ENCODE assay signal across 17 mouse cellular contexts in genomic region chr9:63923190-63923717, GRCm38 (mm10).
DNase-seq lines count a peak whose midpoint lies in the region; ATAC-seq lines count a peak whose summit lies in the region.
"Had no signal": no experiment of that assay in that cellular context is flagged by ENCODE, and none has a peak within 500 bp of the region (broad histone marks: within the 10 kb centered on the region; RNA-seq: fewer than 3 reads in every experiment).

No protein-coding gene starts in this region.

- no peak overlapping the region for H3K4me2 ChIP-seq in embryonic facial prominence, embryonic 13.5 days
- no peak overlapping the region for H3K4me2 ChIP-seq in midbrain, embryonic 12.5 days (replicated peaks)
- no peak overlapping the region for H3K4me2 ChIP-seq in midbrain, embryonic 11.5 days
- H3K4me2 ChIP-seq in embryonic facial prominence, embryonic 14.5 days (ENCODE audit: low read depth, low read length) = no peak overlapping the region
- H3K4me2 ChIP-seq: embryonic facial prominence, embryonic 12.5 days; hindbrain, embryonic 12.5 days; lung, embryonic 15.5 days; stomach, embryonic 15.5 days had no signal

- H3K9me3 ChIP-seq in embryonic facial prominence, embryonic 13.5 days = no peaks in the 10 kb centered on the region
- no peaks in the 10 kb centered on the region for H3K9me3 ChIP-seq in embryonic facial prominence, embryonic 10.5 days
- no peaks in the 10 kb centered on the region for H3K9me3 ChIP-seq in midbrain, embryonic 12.5 days
- no peaks in the 10 kb centered on the region for H3K9me3 ChIP-seq in midbrain, embryonic 11.5 days (ENCODE audit: control insufficient read depth, low read length)
- no peaks in the 10 kb centered on the region for H3K9me3 ChIP-seq in embryonic facial prominence, embryonic 14.5 days (ENCODE audit: control insufficient read depth, low read length)
- H3K9me3 ChIP-seq: G1E; hindbrain, embryonic 12.5 days; lung, embryonic 15.5 days; stomach, embryonic 15.5 days had no signal

- ATAC-seq in embryonic facial prominence, embryonic 13.5 days (ENCODE audit: insufficient number of reproducible peaks, insufficient read depth, low FRiP score, low TSS enrichment, low read depth) = no peak
- no peak for ATAC-seq in midbrain, embryonic 12.5 days (ENCODE audit: low FRiP score, low read depth)
- no peak for ATAC-seq in midbrain, embryonic 11.5 days (ENCODE audit: low FRiP score)
- no peak for ATAC-seq in embryonic facial prominence, embryonic 14.5 days (ENCODE audit: low read depth)
- ATAC-seq: intestine, postnatal 0 days had no signal

- WGBS in embryonic facial prominence, embryonic 13.5 days = 62% methylated on average over 9 of the region's 9 CpGs
- 79% methylated on average over 9 of the region's 9 CpGs for WGBS in embryonic facial prominence, embryonic 10.5 days
- WGBS in midbrain, embryonic 12.5 days = 65% methylated on average over 9 of the region's 9 CpGs
- WGBS in midbrain, embryonic 11.5 days = 77% methylated on average over 9 of the region's 9 CpGs
- WGBS in embryonic facial prominence, embryonic 14.5 days = 56% methylated on average over 9 of the region's 9 CpGs

- intact Hi-C loops in heart, postnatal 36 days (cut with DNase I) = no loop called here

- peaks cover 35% of the 10 kb centered on the region for H3K4me1 ChIP-seq in embryonic facial prominence, embryonic 13.5 days
- peaks cover 42% of the 10 kb centered on the region for H3K4me1 ChIP-seq in embryonic facial prominence, embryonic 10.5 days
- peaks cover 11% of the 10 kb centered on the region for H3K4me1 ChIP-seq in midbrain, embryonic 12.5 days
- peaks cover 7% of the 10 kb centered on the region for H3K4me1 ChIP-seq in midbrain, embryonic 11.5 days (ENCODE audit: control insufficient read depth, insufficient read depth, low read length)
- peaks cover 19% of the 10 kb centered on the region for H3K4me1 ChIP-seq in embryonic facial prominence, embryonic 14.5 days (ENCODE audit: control insufficient read depth, insufficient read depth, low read length)

- H3K4me3 ChIP-seq in embryonic facial prominence, embryonic 13.5 days = no peak overlapping the region
- H3K4me3 ChIP-seq in embryonic facial prominence, embryonic 10.5 days = no peak overlapping the region
- no peak overlapping the region for H3K4me3 ChIP-seq in midbrain, embryonic 12.5 days
- no peak overlapping the region for H3K4me3 ChIP-seq in midbrain, embryonic 11.5 days (ENCODE audit: low read depth, low read length)
- no peak overlapping the region for H3K4me3 ChIP-seq in embryonic facial prominence, embryonic 14.5 days (ENCODE audit: low read depth, low read length)
- H3K4me3 ChIP-seq: embryonic facial prominence, embryonic 12.5 days; hindbrain, embryonic 12.5 days; lung, embryonic 15.5 days; stomach, embryonic 15.5 days had no signal

- peak overlapping the region; percentile 11; the same call in 1 of the 2 replicates for H3K27ac ChIP-seq in embryonic facial prominence, embryonic 13.5 days
- H3K27ac ChIP-seq in embryonic facial prominence, embryonic 10.5 days (replicated peaks) = no peak overlapping the region
- no peak overlapping the region for H3K27ac ChIP-seq in midbrain, embryonic 12.5 days (replicated peaks)
- no peak overlapping the region for H3K27ac ChIP-seq in midbrain, embryonic 11.5 days (ENCODE audit: low read depth, low read length)
- H3K27ac ChIP-seq in embryonic facial prominence, embryonic 14.5 days (replicated peaks; ENCODE audit: low read depth, low read length) = no peak overlapping the region
- H3K27ac ChIP-seq: embryonic facial prominence, embryonic 12.5 days; hindbrain, embryonic 12.5 days; lung, embryonic 15.5 days; stomach, embryonic 15.5 days had no signal

- H3K9ac ChIP-seq in embryonic facial prominence, embryonic 13.5 days = no peak overlapping the region
- H3K9ac ChIP-seq in midbrain, embryonic 12.5 days (replicated peaks) = 0 out of 2 replicates have a peak overlapping the region, but pooled peaks have one; percentile 15
- H3K9ac ChIP-seq in midbrain, embryonic 11.5 days (ENCODE audit: low read length) = no peak overlapping the region
- no peak overlapping the region for H3K9ac ChIP-seq in embryonic facial prominence, embryonic 14.5 days (ENCODE audit: low read depth, low read length)
- H3K9ac ChIP-seq: embryonic facial prominence, embryonic 12.5 days; hindbrain, embryonic 12.5 days; lung, embryonic 15.5 days; stomach, embryonic 15.5 days had no signal

- no peaks in the 10 kb centered on the region for H3K36me3 ChIP-seq in embryonic facial prominence, embryonic 13.5 days
- H3K36me3 ChIP-seq in embryonic facial prominence, embryonic 10.5 days (replicated peaks) = no peaks in the 10 kb centered on the region
- H3K36me3 ChIP-seq in midbrain, embryonic 12.5 days = no peaks in the 10 kb centered on the region
- H3K36me3 ChIP-seq in midbrain, embryonic 11.5 days (ENCODE audit: control insufficient read depth, insufficient read depth, low read length) = no peaks in the 10 kb centered on the region
- H3K36me3 ChIP-seq in embryonic facial prominence, embryonic 14.5 days (ENCODE audit: control insufficient read depth, insufficient read depth, low read length) = no peaks in the 10 kb centered on the region
- H3K36me3 ChIP-seq: embryonic facial prominence, embryonic 12.5 days; G1E; hindbrain, embryonic 12.5 days; lung, embryonic 15.5 days; stomach, embryonic 15.5 days had no signal

- no peak for DNase-seq in embryonic facial prominence, embryonic 10.5 days (ENCODE audit: low spot score)
- DNase-seq in heart, postnatal 4 days = peak; percentile 23
- no peak for DNase-seq in heart, postnatal 36 days
- DNase-seq in midbrain, embryonic 11.5 days (ENCODE audit: low spot score, missing footprints) = no peak
- peak; percentile 44 for DNase-seq in embryonic facial prominence, embryonic 14.5 days (ENCODE audit: low spot score)
- no peak for DNase-seq in layer of hippocampus, adult 11-12 months (ENCODE audit: low spot score)
- DNase-seq: cerebellum, adult 9-11 months; liver; thymus, postnatal 14 days had no signal

- H3K27me3 ChIP-seq in embryonic facial prominence, embryonic 13.5 days = peaks cover 9% of the 10 kb centered on the region
- peaks cover 28% of the 10 kb centered on the region for H3K27me3 ChIP-seq in embryonic facial prominence, embryonic 10.5 days (replicated peaks; ENCODE audit: low read depth, poor library complexity, severe bottlenecking)
- H3K27me3 ChIP-seq in midbrain, embryonic 12.5 days = peaks cover 25% of the 10 kb centered on the region
- H3K27me3 ChIP-seq in midbrain, embryonic 11.5 days (ENCODE audit: control insufficient read depth, insufficient read depth, low read length) = no peaks in the 10 kb centered on the region; the same call in 1 of the 2 replicates
- no peaks in the 10 kb centered on the region; the same call in 1 of the 2 replicates for H3K27me3 ChIP-seq in embryonic facial prominence, embryonic 14.5 days (replicated peaks; ENCODE audit: control insufficient read depth, insufficient read depth, low read length)
- H3K27me3 ChIP-seq: lung, embryonic 15.5 days; stomach, embryonic 15.5 days had no signal

Comparison
In these comparisons a context has a peak if more than half of its experiments do, and no peak if none do; other contexts are left out.
1. DNase-seq: peak in heart, postnatal 4 days (single experiment) and embryonic facial prominence, embryonic 14.5 days (single experiment); none in embryonic facial prominence, embryonic 10.5 days (single experiment), heart, postnatal 36 days (0 of 2), midbrain, embryonic 11.5 days (single experiment) and layer of hippocampus, adult 11-12 months (single experiment).